Mouse (Mus musculus): Measurements from ENCODE around the gene Galntl5.
"Not testable (repeated sequence)": the region's sequence is repeated elsewhere in the genome, so short reads cannot be mapped to it uniquely, and the experiment has no call there.

Gene Galntl5

GRCm38 (mm10) chr5:25181004-25181531, at the start of gene Galntl5:
Gene Galntl5 (plus strand): TSS chr5:25181460.
- no peak for DNase-seq

GRCm38 (mm10) chr5:25146705-25147104, 34.6 kb upstream of the Galntl5 start:
- no peak for DNase-seq

GRCm38 (mm10) chr5:25149331-25149965, 31.8 kb upstream of the Galntl5 start:
- DNase-seq, result no peak

- DNase-seq, result no peak
These were observed 27.8 kb upstream of the Galntl5 start for GRCm38 (mm10) chr5:25153491-25153890.

- DNase-seq, result no peak
These were observed 27.3 kb upstream of the Galntl5 start for GRCm38 (mm10) chr5:25153996-25154395.

GRCm38 (mm10) chr5:25154823-25155222, 26.4 kb upstream of the Galntl5 start:
- no peak for DNase-seq

GRCm38 (mm10) chr5:25155351-25155750, 25.9 kb upstream of the Galntl5 start:
- no peak for DNase-seq

GRCm38 (mm10) chr5:25157136-25157535, 24.1 kb upstream of the Galntl5 start:
- DNase-seq, result no peak

GRCm38 (mm10) chr5:25160515-25160914, 20.7 kb upstream of the Galntl5 start:
- DNase-seq, result no peak

- no peak for DNase-seq
These were observed 18.3 kb upstream of the Galntl5 start for GRCm38 (mm10) chr5:25162981-25163380.

- DNase-seq, result no peak
These were observed 17.3 kb upstream of the Galntl5 start for GRCm38 (mm10) chr5:25163938-25164337.

- no peak for DNase-seq
These were observed 16.9 kb upstream of the Galntl5 start for GRCm38 (mm10) chr5:25164341-25164740.

GRCm38 (mm10) chr5:25165102-25165788, 16.0 kb upstream of the Galntl5 start:
- no peak for DNase-seq

- DNase-seq, result no peak
These were observed 15.5 kb upstream of the Galntl5 start for GRCm38 (mm10) chr5:25165789-25166135.

- DNase-seq, result no peak
These were observed 14.6 kb upstream of the Galntl5 start for GRCm38 (mm10) chr5:25166665-25167064.

GRCm38 (mm10) chr5:25177937-25178336, 3.3 kb upstream of the Galntl5 start:
- not testable (repeated sequence) for DNase-seq

- not testable (repeated sequence) for DNase-seq
These were observed 2.7 kb upstream of the Galntl5 start for GRCm38 (mm10) chr5:25178543-25178942.

- peak; percentile 2 for DNase-seq
These were observed 2.0 kb upstream of the Galntl5 start for GRCm38 (mm10) chr5:25179284-25179683.

- no peak for DNase-seq
These were observed 1.2 kb upstream of the Galntl5 start for GRCm38 (mm10) chr5:25179936-25180488.

GRCm38 (mm10) chr5:25183595-25183994, 2.3 kb downstream of the Galntl5 start:
- DNase-seq, result no peak

- no peak for DNase-seq
These were observed 3.3 kb downstream of the Galntl5 start for GRCm38 (mm10) chr5:25184594-25184993.

- DNase-seq, result no peak
These were observed 6.5 kb downstream of the Galntl5 start for GRCm38 (mm10) chr5:25187727-25188126.

- DNase-seq, result peak; percentile 31 to 41
These were observed 7.5 kb downstream of the Galntl5 start for GRCm38 (mm10) chr5:25188802-25189201.

GRCm38 (mm10) chr5:25190521-25190920, 9.3 kb downstream of the Galntl5 start:
- DNase-seq, result no peak
